12 mouse cellular contexts compared by ENCODE assay signal in the genomic region with DNA sequence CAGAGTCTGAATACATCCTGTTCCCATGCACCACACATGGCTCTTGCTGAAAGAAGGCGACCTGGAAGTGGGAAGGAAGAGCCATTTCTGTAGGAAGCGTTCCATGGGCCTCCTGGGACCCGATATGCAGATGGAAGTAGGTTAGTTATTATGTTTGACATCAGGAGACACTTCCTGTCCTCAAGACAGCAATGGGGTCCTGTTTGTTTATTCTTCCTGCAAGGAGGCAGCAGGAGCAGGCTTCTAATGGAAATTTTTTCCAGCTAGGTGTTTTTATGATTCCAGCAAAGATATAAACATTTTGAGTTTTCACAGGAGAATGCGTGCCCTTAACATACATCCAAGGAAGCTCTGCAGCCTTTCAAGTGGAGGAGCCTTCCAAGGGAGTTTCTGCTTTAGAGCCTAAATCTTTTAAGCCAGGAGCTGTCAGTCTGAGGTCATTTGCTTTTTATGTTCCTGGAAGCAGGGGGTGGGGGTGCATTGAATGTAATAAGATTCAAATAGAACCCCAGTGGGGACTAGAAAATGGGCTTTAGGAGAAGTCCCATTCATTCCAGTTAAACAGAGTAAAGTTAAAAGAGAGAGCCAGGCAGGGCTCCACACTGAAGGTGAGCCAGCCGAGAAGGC.
DNase-seq lines count a peak whose midpoint lies in the region; ATAC-seq and TF ChIP-seq lines count a peak whose summit lies in the region.
"Had no signal": no experiment of that assay in that cellular context is flagged by ENCODE, and none has a peak within 500 bp of the region (broad histone marks: within the 10 kb centered on the region; RNA-seq: fewer than 3 reads in every experiment).

No protein-coding gene starts in this region.

- H3K27me3 ChIP-seq in stomach, embryonic 14.5 days (ENCODE audit: control insufficient read depth, insufficient read depth, low read length): no peaks in the 10 kb centered on the region
- H3K27me3 ChIP-seq in stomach, postnatal 0 days (ENCODE audit: control insufficient read depth, insufficient read depth, low read length): no peaks in the 10 kb centered on the region
- no peaks in the 10 kb centered on the region for H3K27me3 ChIP-seq in midbrain, embryonic 12.5 days
- no peaks in the 10 kb centered on the region for H3K27me3 ChIP-seq in liver, embryonic 11.5 days (replicated peaks; ENCODE audit: control insufficient read depth, insufficient read depth, low read length)
- H3K27me3 ChIP-seq: liver, embryonic 13.5 days had no signal

- H3K4me1 ChIP-seq in stomach, embryonic 14.5 days (ENCODE audit: control insufficient read depth, insufficient read depth, low read length): 0 out of 2 replicates have a peak, but pooled peaks cover 7% of the 10 kb centered on the region
- no peaks in the 10 kb centered on the region for H3K4me1 ChIP-seq in stomach, postnatal 0 days (replicated peaks; ENCODE audit: control insufficient read depth, insufficient read depth)
- H3K4me1 ChIP-seq in midbrain, embryonic 12.5 days: peaks cover 18% of the 10 kb centered on the region
- no peaks in the 10 kb centered on the region for H3K4me1 ChIP-seq in liver, embryonic 11.5 days (replicated peaks; ENCODE audit: control insufficient read depth, insufficient read depth, low read length)
- H3K4me1 ChIP-seq: liver, embryonic 13.5 days had no signal

- DNase-seq in adrenal gland, adult 2 months: peak; percentile 25
- no peak for DNase-seq in adrenal gland, postnatal 10 days
- no peak for DNase-seq in stomach, postnatal 0 days (ENCODE audit: low spot score)
- no peak for DNase-seq in adipocyte (ENCODE audit: low spot score)
- DNase-seq in thymus, postnatal 4 days: no peak
- DNase-seq in liver, embryonic 11.5 days (ENCODE audit: low spot score): no peak
- DNase-seq: cerebellum, adult 2 months; liver, embryonic 13.5 days had no signal

- ATAC-seq in stomach, embryonic 14.5 days (ENCODE audit: insufficient number of reproducible peaks, insufficient read depth, low FRiP score, low read depth): no peak
- no peak for ATAC-seq in stomach, postnatal 0 days (ENCODE audit: low FRiP score, low TSS enrichment)
- peak; percentile 32; the same call in 1 of the 2 replicates for ATAC-seq in midbrain, embryonic 12.5 days (ENCODE audit: low FRiP score, low read depth)
- ATAC-seq in liver, embryonic 11.5 days (replicated peaks; ENCODE audit: low FRiP score): no peak

- no peaks in the 10 kb centered on the region for H3K36me3 ChIP-seq in stomach, embryonic 14.5 days (ENCODE audit: control insufficient read depth, insufficient read depth, low read length)
- no peaks in the 10 kb centered on the region for H3K36me3 ChIP-seq in stomach, postnatal 0 days (ENCODE audit: control insufficient read depth, insufficient read depth, low read length)
- H3K36me3 ChIP-seq in midbrain, embryonic 12.5 days: no peaks in the 10 kb centered on the region
- no peaks in the 10 kb centered on the region for H3K36me3 ChIP-seq in liver, embryonic 11.5 days (ENCODE audit: control insufficient read depth, insufficient read depth, low read length)
- H3K36me3 ChIP-seq: G1E; liver, embryonic 13.5 days had no signal

- H3K27ac ChIP-seq in stomach, embryonic 14.5 days (ENCODE audit: low read length): 0 out of 2 replicates have a peak overlapping the region, but pooled peaks have one; percentile 40
- no peak overlapping the region; the same call in 1 of the 2 replicates for H3K27ac ChIP-seq in stomach, postnatal 0 days (replicated peaks)
- H3K27ac ChIP-seq in midbrain, embryonic 12.5 days (replicated peaks): peak overlapping the region; percentile 65
- no peak overlapping the region for H3K27ac ChIP-seq in liver, embryonic 11.5 days (ENCODE audit: low read depth, low read length)
- H3K27ac ChIP-seq: liver, embryonic 13.5 days; macrophage had no signal

- 33% methylated on average over 5 of the region's 5 CpGs for WGBS in stomach, embryonic 14.5 days
- 27% methylated on average over 5 of the region's 5 CpGs for WGBS in stomach, postnatal 0 days
- WGBS in midbrain, embryonic 12.5 days: 20% methylated on average over 5 of the region's 5 CpGs
- 54% methylated on average over 5 of the region's 5 CpGs for WGBS in liver, embryonic 11.5 days

- H3K4me2 ChIP-seq in stomach, embryonic 14.5 days (replicated peaks; ENCODE audit: low read depth, low read length): no peak overlapping the region
- no peak overlapping the region for H3K4me2 ChIP-seq in stomach, postnatal 0 days (replicated peaks; ENCODE audit: low read depth)
- H3K4me2 ChIP-seq in midbrain, embryonic 12.5 days (replicated peaks): no peak overlapping the region; the same call in 1 of the 2 replicates
- no peak overlapping the region for H3K4me2 ChIP-seq in liver, embryonic 11.5 days
- H3K4me2 ChIP-seq: liver, embryonic 13.5 days had no signal

- no peak overlapping the region for H3K4me3 ChIP-seq in stomach, embryonic 14.5 days (ENCODE audit: low read depth, low read length)
- no peak overlapping the region for H3K4me3 ChIP-seq in stomach, postnatal 0 days (ENCODE audit: low read depth, low read length)
- H3K4me3 ChIP-seq in midbrain, embryonic 12.5 days: no peak overlapping the region
- no peak overlapping the region for H3K4me3 ChIP-seq in liver, embryonic 11.5 days (ENCODE audit: low read depth, low read length)
- H3K4me3 ChIP-seq: liver, embryonic 13.5 days had no signal

- TF ChIP-seq EP300 in stomach, postnatal 0 days (optimal IDR thresholded peaks at IDR 0.05): no peak

- H3K9me3 ChIP-seq in stomach, embryonic 14.5 days (ENCODE audit: control insufficient read depth, low read depth, low read length): no peaks in the 10 kb centered on the region
- H3K9me3 ChIP-seq in stomach, postnatal 0 days (ENCODE audit: control insufficient read depth, low read length): no peaks in the 10 kb centered on the region
- H3K9me3 ChIP-seq in midbrain, embryonic 12.5 days: no peaks in the 10 kb centered on the region
- H3K9me3 ChIP-seq in liver, embryonic 11.5 days (ENCODE audit: control insufficient read depth, low read length): no peaks in the 10 kb centered on the region
- H3K9me3 ChIP-seq: liver, embryonic 13.5 days had no signal

- no peak for TF ChIP-seq CTCF in stomach, postnatal 0 days (IDR thresholded peaks at IDR 0.05; ENCODE audit: low read depth)

- H3K9ac ChIP-seq in stomach, embryonic 14.5 days (replicated peaks; ENCODE audit: low read depth, low read length): no peak overlapping the region
- no peak overlapping the region for H3K9ac ChIP-seq in stomach, postnatal 0 days (ENCODE audit: low read length)
- no peak overlapping the region for H3K9ac ChIP-seq in midbrain, embryonic 12.5 days (replicated peaks)
- no peak overlapping the region for H3K9ac ChIP-seq in liver, embryonic 11.5 days (ENCODE audit: low read depth, low read length)
- H3K9ac ChIP-seq: liver, embryonic 13.5 days had no signal

Comparison
In these comparisons a context has a peak if more than half of its experiments do, and no peak if none do; other contexts are left out.
1. H3K27ac ChIP-seq: peak in stomach, embryonic 14.5 days (single experiment) and midbrain, embryonic 12.5 days (single experiment); none in stomach, postnatal 0 days (single experiment) and liver, embryonic 11.5 days (single experiment).